Mouse (Mus musculus) testis, adult 2 months (tissue): Measurements from ENCODE around the gene Ap2a2. TPM values are rescaled to one million over a fixed set of nuclear protein-coding genes. Genes with fewer than 3 reads are reported as not detected.
"Not testable (repeated sequence)": the region's sequence is repeated elsewhere in the genome, so short reads cannot be mapped to it uniquely, and the experiment has no call there.

Experiments
- H3K27ac ChIP-seq: fragments of 200-500 bp; 2 replicates; pipeline ENCODE4 v1.5.1; 2012; ENCODE audit warnings: low read depth, low read length; ENCODE audit not compliant: control insufficient read depth, insufficient read depth
- H3K27me3 ChIP-seq: fragments of 200-500 bp; 2 replicates; pipeline ENCODE4 v1.6.1; 2012; ENCODE audit warnings: mild to moderate bottlenecking, low read length, moderate library complexity; ENCODE audit not compliant: control insufficient read depth, insufficient read depth
- H3K36me3 ChIP-seq: fragments of 200-500 bp; 2 replicates; pipeline ENCODE4 v1.6.1; 2012; ENCODE audit warnings: mild to moderate bottlenecking, low read length; ENCODE audit not compliant: control insufficient read depth, insufficient read depth
- H3K4me1 ChIP-seq: fragments of 200-500 bp; 2 replicates; pipeline ENCODE4 v1.6.1; 2012; ENCODE audit warnings: low read length; ENCODE audit not compliant: control insufficient read depth, insufficient read depth
- H3K4me3 ChIP-seq: fragments of 200-500 bp; 2 replicates; pipeline ENCODE4 v1.5.1; 2012; ENCODE audit warnings: low read depth, mild to moderate bottlenecking, low read length, moderate library complexity, mixed read lengths; ENCODE audit not compliant: control insufficient read depth
- CTCF ChIP-seq: fragments of 200-500 bp; IDR thresholded peaks from 2 replicates; pipeline ENCODE4 v1.5.1; 2012; ENCODE audit warnings: low read depth, mild to moderate bottlenecking, inconsistent platforms, low read length, moderate library complexity; ENCODE audit not compliant: control insufficient read depth, insufficient read depth, insufficient replicate concordance
- POLR2A ChIP-seq: fragments of 200-500 bp; IDR thresholded peaks from 2 replicates; pipeline ENCODE4 v1.6.1; 2012; ENCODE audit warnings: low read depth, mild to moderate bottlenecking, inconsistent platforms, low read length, moderate library complexity; ENCODE audit not compliant: control insufficient read depth
- polyA plus RNA-seq: library from polyadenylated mRNA; depleted of rRNA; stranded (reverse); fragments of >200 nt; gene quantifications from 2 replicates; pipeline ENCODE4 v1.2.3, GENCODE M21; 2012

The Ap2a2 gene
- polyA plus RNA-seq, 1 experiment, result 25.4 TPM

DNA sequence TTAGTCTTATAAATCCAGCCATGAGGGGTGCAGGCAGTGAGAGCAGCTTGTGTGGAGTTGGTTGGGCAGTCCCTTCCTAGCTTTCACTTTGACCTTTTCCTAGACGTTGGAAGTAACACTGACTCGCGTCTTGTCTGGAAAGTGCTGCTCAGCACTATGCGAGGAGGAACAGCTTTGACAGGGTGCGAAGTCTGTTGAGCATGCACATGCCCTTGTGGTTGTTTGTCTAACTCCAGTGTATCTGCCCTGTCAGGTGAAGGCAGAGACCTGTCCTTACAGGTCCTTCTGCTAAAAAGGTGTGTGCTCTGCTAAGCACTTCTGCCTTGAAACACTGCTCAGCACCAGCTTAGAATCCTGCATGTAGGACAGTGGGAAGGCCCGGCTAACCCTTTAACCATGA lies 26.9 kb downstream of the Ap2a2 start:
- H3K4me1 ChIP-seq, result no peaks in the 10 kb centered on the region
- no peak overlapping the region for H3K4me3 ChIP-seq
- no peaks in the 10 kb centered on the region for H3K36me3 ChIP-seq
- no peaks in the 10 kb centered on the region for H3K27me3 ChIP-seq
- TF ChIP-seq POLR2A (no peak), CTCF (no peak)
- H3K27ac ChIP-seq, result no peak overlapping the region

DNA sequence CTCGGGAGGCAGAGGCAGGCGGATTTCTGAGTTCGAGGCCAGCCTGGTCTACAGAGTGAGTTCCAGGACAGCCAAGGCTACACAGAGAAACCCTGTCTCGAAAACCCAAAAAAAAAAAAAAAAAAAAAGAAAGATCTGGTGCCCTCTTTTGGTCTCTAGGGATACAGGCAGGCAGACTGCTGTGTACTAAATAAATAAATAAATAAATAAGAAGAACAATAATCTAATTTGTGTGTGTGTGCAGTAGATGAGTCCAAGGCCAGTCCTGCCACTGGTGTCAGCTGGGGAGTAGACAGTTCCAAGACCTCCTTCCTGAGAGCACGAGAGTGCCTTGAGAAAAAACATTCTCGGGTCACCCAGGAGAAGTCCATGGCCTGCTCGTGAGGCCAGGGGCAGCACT lies 28.3 kb downstream of the Ap2a2 start:
- H3K4me1 ChIP-seq, H3K27ac ChIP-seq, H3K27me3 ChIP-seq, H3K4me3 ChIP-seq, H3K36me3 ChIP-seq: not testable (repeated sequence)

DNA sequence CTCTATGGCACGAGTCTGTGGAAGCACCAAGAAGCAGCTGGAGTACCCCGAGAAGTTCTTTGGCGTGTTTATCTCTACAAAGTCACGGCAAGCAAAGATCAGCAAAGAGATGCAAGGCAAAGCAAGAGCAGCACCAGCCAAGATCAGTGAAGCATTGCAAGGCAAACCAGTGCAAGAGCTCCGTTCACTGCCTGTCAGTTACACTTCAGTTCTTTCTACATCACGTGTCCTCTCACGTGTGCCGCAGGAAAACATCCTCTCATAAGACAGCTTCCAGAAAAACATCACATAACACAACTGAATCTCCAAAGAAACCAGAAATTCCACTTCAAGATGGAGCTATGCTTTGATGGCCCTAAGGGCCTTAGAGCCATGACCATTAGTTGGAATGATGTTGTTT lies 29.0 kb downstream of the Ap2a2 start:
- Histone ChIP-seq H3K27me3 (no peaks in the 10 kb centered on the region), H3K27ac (no peak overlapping the region), H3K36me3 (no peaks in the 10 kb centered on the region), H3K4me3 (no peak overlapping the region), H3K4me1 (no peaks in the 10 kb centered on the region)
- TF ChIP-seq POLR2A (no peak), CTCF (no peak)

DNA sequence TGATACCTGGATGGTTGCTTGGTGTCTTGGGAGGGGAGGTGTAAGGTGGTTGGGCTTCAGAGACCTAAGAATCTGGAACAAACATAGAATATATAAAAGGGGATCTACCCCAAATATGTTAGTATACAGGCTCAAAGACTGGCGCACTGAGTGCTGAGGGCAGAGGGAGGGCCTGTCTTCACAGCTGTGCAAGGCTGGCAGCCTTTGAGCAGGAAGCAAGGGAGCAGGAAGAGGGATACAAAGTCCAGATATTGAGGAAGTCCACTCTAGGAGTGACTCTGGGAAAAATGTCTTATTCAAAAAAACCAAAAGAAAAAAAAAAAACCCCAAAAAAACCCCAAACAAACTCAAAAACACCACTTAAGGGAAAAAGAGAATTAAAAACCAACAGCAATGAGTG lies 30.1 kb downstream of the Ap2a2 start:
- H3K27me3 ChIP-seq, result no peaks in the 10 kb centered on the region
- H3K4me3 ChIP-seq, result no peak overlapping the region
- no peak for TF ChIP-seq CTCF
- no peak for TF ChIP-seq POLR2A
- no peaks in the 10 kb centered on the region for H3K4me1 ChIP-seq
- H3K36me3 ChIP-seq, result no peaks in the 10 kb centered on the region
- H3K27ac ChIP-seq, result no peak overlapping the region

DNA sequence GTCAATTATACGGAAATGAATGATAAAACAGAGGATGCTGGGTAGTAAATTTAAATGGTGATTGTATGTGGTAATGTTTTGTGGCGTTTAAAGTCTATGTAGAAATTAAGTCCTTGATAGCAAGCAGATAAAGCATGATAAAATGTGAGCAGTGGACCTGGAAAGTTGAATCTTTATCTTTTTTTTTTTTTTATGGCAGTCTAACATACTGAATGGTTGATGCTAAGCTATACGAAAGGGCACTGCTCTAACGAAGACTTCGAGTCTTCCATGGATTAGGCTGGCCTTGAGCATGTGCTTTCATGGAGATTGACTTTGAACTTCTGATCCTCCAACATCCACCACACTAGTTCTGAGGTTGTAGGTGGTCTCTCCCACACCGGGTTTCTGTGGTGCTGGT lies 31.1 kb downstream of the Ap2a2 start:
- H3K27ac ChIP-seq, result no peak overlapping the region
- no peaks in the 10 kb centered on the region for H3K36me3 ChIP-seq
- H3K4me1 ChIP-seq, result no peaks in the 10 kb centered on the region
- no peak overlapping the region for H3K4me3 ChIP-seq
- no peak for TF ChIP-seq POLR2A
- TF ChIP-seq CTCF, result no peak
- H3K27me3 ChIP-seq, result no peaks in the 10 kb centered on the region

DNA sequence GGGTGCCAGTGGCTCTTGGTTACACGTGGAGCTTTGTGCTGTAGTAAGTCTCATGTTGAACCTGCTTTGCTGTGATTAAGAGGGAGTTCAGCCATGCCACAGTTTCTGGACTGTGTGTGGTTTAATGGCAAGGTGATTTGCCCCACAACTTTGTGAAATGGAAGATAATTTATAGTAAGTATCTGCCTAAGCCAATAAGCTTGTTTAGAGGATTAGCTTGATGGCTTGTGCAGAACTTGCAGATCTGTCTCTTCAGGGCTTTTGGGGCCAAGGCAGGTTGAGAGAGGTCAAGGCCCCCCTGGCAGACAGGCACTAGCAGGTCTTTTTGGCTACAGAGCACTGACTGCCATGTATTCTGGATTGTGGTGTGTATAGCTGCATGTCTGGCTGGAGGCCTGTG lies 35.0 kb downstream of the Ap2a2 start:
- TF ChIP-seq POLR2A (no peak), CTCF (no peak)
- Histone ChIP-seq H3K36me3 (no peaks in the 10 kb centered on the region), H3K27me3 (no peaks in the 10 kb centered on the region), H3K27ac (no peak overlapping the region), H3K4me1 (no peaks in the 10 kb centered on the region), H3K4me3 (no peak overlapping the region)

DNA sequence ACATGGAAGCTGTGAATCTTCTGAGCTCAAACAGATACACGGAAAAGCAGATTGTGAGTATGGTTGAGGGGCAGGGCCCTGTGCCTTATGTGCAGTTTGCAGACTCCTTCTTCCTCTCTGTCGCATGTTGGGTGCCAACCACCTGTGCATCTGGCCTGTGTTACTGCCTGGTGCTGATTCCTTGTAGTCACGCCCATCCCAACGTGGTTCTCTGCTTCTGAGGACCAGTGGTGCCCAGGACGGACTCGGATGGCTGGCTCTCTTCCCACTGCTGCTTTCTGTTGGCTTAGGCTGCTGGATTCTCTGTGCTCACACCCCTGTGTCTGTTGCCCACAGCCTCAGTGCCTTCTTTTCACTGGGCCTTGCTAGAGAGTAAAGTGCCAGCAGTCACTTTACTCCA lies 35.6 kb downstream of the Ap2a2 start:
- no peak for TF ChIP-seq POLR2A
- TF ChIP-seq CTCF, result no peak
- H3K4me1 ChIP-seq, result no peaks in the 10 kb centered on the region
- no peak overlapping the region for H3K27ac ChIP-seq
- no peaks in the 10 kb centered on the region for H3K36me3 ChIP-seq
- no peak overlapping the region for H3K4me3 ChIP-seq
- H3K27me3 ChIP-seq, result no peaks in the 10 kb centered on the region

DNA sequence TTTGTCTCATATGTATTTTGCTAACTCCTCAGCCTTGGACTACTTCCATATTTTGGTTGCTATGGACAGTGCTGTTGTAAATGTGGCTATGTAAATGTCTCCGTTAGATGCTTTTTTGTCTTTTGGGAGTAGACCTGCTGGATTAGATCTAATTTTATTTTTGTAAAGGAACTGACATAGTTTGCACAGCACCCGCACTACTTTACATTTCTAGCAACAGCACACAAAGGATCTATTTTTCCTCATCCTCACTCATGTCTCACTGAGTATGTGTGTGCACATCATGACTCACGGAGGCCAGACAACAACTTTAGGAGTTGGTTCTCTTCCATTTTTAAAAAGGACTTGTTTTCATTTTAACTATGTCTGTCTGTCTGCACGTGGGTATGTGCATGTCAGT lies 45.7 kb downstream of the Ap2a2 start:
- no peaks in the 10 kb centered on the region for H3K36me3 ChIP-seq
- TF ChIP-seq CTCF (no peak), POLR2A (no peak)
- no peak overlapping the region for H3K27ac ChIP-seq
- no peaks in the 10 kb centered on the region for H3K27me3 ChIP-seq
- no peak overlapping the region for H3K4me3 ChIP-seq
- H3K4me1 ChIP-seq, result peaks cover 3% of the 10 kb centered on the region; the same call in 1 of the 2 replicates
